Mouse (Mus musculus): Measurements from ENCODE around the gene Fbxl13. TPM values are rescaled to one million over a fixed set of nuclear protein-coding genes. Genes with fewer than 3 reads are reported as not detected.

Fbxl13 gene
- polyA plus RNA-seq, 1 experiment = 0.42 TPM

DNA sequence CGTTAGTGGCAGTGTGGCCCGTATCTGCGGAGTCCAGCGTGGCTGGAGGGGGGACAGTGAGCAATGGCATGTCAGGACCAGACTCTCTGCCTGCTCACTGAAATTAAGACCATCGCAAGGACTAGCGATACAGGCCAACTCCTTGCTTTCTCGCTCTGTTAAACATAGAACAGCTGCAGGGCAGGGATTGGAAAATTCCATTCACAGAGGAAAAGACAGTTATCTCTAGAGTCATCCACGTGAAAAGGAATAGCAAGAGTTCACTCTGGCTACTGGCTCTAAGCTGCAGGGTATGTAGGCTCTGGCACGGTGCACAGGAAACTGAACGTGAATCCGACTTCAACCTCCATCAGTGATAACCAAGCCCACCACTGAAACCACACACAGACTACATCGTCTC, 29.6 kb upstream of the Fbxl13 start:
- DNase-seq (ENCODE audit: low read depth) = no peak
- no peak for TF ChIP-seq POLR2A (IDR thresholded peaks at IDR 0.05; ENCODE audit: borderline replicate concordance, extremely low read depth, insufficient read depth, insufficient read length, poor library complexity, severe bottlenecking)
- no peak for TF ChIP-seq CTCF (IDR thresholded peaks at IDR 0.05; ENCODE audit: borderline replicate concordance, extremely low read depth, insufficient read depth, insufficient read length)

DNA sequence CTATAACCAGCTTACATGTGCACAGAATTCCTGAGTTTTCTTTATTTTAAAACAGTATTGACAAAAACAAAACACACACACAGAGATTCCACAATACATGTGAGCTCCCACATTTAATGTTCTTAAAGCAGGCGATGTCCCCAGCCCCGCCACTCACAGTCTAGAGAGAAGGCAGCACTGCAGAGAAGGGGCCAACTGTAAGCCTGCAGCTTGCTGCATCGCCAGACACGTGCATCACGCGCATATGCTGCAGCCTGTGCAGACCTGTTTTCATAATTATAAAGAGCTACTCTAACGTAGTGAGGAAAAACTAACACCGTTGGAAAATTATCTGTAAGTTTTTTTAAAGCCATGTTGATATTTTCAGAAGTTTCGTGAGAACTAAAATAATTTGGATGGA, 28.3 kb upstream of the Fbxl13 start:
- no peak for TF ChIP-seq CTCF (IDR thresholded peaks at IDR 0.05; ENCODE audit: borderline replicate concordance, extremely low read depth, insufficient read depth, insufficient read length)
- no peak for TF ChIP-seq POLR2A (IDR thresholded peaks at IDR 0.05; ENCODE audit: borderline replicate concordance, extremely low read depth, insufficient read depth, insufficient read length, poor library complexity, severe bottlenecking)
- peak; percentile 48 for DNase-seq (ENCODE audit: low read depth)

GRCm38 (mm10) chr5:21672812-21673635, 27.6 kb upstream of the Fbxl13 start:
- no peak for TF ChIP-seq CTCF (IDR thresholded peaks at IDR 0.05; ENCODE audit: borderline replicate concordance, extremely low read depth, insufficient read depth, insufficient read length)
- TF ChIP-seq POLR2A (IDR thresholded peaks at IDR 0.05; ENCODE audit: borderline replicate concordance, extremely low read depth, insufficient read depth, insufficient read length, poor library complexity, severe bottlenecking) = no peak
- DNase-seq (ENCODE audit: low read depth) = peak; percentile 35

- TF ChIP-seq POLR2A (IDR thresholded peaks at IDR 0.05; ENCODE audit: borderline replicate concordance, extremely low read depth, insufficient read depth, insufficient read length, poor library complexity, severe bottlenecking) = no peak
- no peak for TF ChIP-seq CTCF (IDR thresholded peaks at IDR 0.05; ENCODE audit: borderline replicate concordance, extremely low read depth, insufficient read depth, insufficient read length)
- DNase-seq (ENCODE audit: low read depth) = no peak
Measured at GRCm38 (mm10) chr5:21669307-21669706, 23.9 kb upstream of the Fbxl13 start.

DNA sequence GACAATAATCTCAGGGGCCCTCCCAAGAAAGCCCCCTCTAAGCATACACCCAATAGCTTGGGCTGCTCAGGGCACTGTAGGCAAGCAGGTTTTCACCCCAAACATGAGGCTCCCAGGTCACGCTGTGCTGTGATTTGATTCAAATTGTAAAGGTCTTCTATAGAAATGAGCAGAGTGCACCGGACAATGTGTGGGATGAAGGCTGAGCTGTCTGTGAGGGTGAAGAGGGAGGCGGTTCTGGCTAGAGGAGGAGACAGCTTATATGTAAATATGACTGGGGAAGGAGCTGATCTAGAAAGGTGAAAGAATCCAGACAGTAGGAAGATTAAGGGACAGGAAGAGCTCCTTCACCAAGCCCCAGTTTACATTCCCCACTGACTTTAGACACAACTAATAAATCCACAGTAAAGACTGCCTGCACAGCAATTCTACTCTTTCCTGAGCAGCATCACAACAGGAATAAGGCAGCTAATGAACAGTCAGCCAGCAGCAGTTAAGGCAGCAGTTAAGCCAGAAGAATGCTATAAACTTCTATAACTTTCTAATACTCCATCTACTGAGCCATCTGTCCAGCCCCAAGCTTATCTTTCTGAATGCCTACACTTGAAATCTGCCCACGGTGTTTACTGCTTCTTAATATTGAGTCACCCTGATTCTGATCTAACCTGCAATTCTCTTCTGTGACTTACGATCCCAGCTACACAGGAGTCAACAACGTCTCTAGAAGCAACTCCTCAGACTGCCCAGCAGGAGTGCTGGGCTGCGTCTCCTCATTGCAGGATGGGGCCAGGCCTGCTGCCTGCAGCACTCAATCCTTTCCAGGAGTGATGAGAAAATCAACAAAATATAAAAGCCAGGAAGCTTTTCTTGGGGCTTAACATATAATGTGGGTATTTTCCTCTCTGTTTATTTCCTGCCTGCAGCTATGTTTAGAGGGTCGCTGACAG, 22.0 kb upstream of the Fbxl13 start:
- DNase-seq (ENCODE audit: low read depth) = no peak
- no peak for TF ChIP-seq CTCF (IDR thresholded peaks at IDR 0.05; ENCODE audit: borderline replicate concordance, extremely low read depth, insufficient read depth, insufficient read length)

- DNase-seq (ENCODE audit: low read depth) = peak; percentile 61
- no peak for TF ChIP-seq CTCF (IDR thresholded peaks at IDR 0.05; ENCODE audit: borderline replicate concordance, extremely low read depth, insufficient read depth, insufficient read length)
- TF ChIP-seq POLR2A (IDR thresholded peaks at IDR 0.05; ENCODE audit: borderline replicate concordance, extremely low read depth, insufficient read depth, insufficient read length, poor library complexity, severe bottlenecking) = no peak
Measured at GRCm38 (mm10) chr5:21663081-21663480, 17.6 kb upstream of the Fbxl13 start.

- TF ChIP-seq CTCF (IDR thresholded peaks at IDR 0.05; ENCODE audit: borderline replicate concordance, extremely low read depth, insufficient read depth, insufficient read length) = no peak
- peak; percentile 69 for DNase-seq (ENCODE audit: low read depth)
Measured at GRCm38 (mm10) chr5:21660850-21661249, 15.4 kb upstream of the Fbxl13 start.

GRCm38 (mm10) chr5:21658623-21659395, 13.4 kb upstream of the Fbxl13 start:
- no peak for TF ChIP-seq POLR2A (IDR thresholded peaks at IDR 0.05; ENCODE audit: borderline replicate concordance, extremely low read depth, insufficient read depth, insufficient read length, poor library complexity, severe bottlenecking)
- TF ChIP-seq CTCF (IDR thresholded peaks at IDR 0.05; ENCODE audit: borderline replicate concordance, extremely low read depth, insufficient read depth, insufficient read length) = peak; percentile 88
- DNase-seq (ENCODE audit: low read depth) = peak; percentile 82

DNA sequence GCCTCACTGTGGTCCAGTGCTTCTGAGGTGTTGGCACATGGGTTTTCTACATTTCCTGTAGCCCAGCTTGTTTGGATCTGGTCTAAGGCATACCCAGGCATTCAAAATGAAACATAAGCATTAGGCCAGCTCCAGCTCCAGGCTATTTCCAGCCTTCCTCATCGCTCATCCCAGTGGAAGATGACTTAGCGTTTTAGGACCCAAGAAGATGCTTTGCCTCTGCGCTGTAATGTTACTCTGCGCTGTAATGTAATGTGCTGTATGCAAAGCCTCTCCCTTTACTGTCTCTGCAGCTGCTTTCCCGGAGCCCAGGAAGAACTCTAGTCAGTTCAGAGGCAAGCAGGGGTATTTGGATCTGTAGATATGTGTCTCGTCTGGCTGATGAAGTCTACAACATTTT, 12.6 kb upstream of the Fbxl13 start:
- no peak for TF ChIP-seq CTCF (IDR thresholded peaks at IDR 0.05; ENCODE audit: borderline replicate concordance, extremely low read depth, insufficient read depth, insufficient read length)
- TF ChIP-seq POLR2A (IDR thresholded peaks at IDR 0.05; ENCODE audit: borderline replicate concordance, extremely low read depth, insufficient read depth, insufficient read length, poor library complexity, severe bottlenecking) = no peak
- DNase-seq (ENCODE audit: low read depth) = no peak

- TF ChIP-seq POLR2A (IDR thresholded peaks at IDR 0.05; ENCODE audit: borderline replicate concordance, extremely low read depth, insufficient read depth, insufficient read length, poor library complexity, severe bottlenecking) (no peak), CTCF (IDR thresholded peaks at IDR 0.05; ENCODE audit: borderline replicate concordance, extremely low read depth, insufficient read depth, insufficient read length) (no peak)
- no peak for DNase-seq (ENCODE audit: low read depth)
Measured at GRCm38 (mm10) chr5:21656912-21657311, 11.5 kb upstream of the Fbxl13 start.

Measured in brain, embryonic 14.5 days (tissue).